In the genomic region with DNA sequence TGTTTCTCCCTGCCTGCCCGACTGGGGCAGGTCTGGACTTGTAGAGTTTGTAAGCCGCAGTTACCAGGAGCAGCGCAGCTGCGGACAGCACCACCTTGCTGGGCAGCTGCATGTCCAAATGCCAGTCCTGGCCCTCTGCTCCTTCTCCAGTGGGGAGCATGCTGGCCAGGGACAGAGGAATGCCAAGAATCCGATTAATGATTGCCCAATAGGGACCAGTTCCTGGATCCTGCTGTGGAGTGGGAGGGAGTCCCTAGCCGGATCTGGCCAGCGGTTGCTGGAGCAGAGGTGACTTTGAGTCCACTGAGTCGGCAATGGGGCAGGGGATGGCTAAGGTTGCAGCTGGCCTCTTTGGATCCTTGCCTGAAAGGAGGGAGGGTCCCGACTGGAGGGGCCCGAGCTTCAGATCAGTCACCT, we compare ENCODE assay signal across 8 mouse cellular contexts. TPM values are rescaled to one million over a fixed set of nuclear protein-coding genes. Genes with fewer than 3 reads are reported as not detected.
DNase-seq lines count a peak whose midpoint lies in the region; ATAC-seq and TF ChIP-seq lines count a peak whose summit lies in the region.

No protein-coding gene starts in this region.

- no peaks in the 10 kb centered on the region for H3K36me3 ChIP-seq in forebrain, embryonic 11.5 days (ENCODE audit: control insufficient read depth, insufficient read depth, low read length)
- no peaks in the 10 kb centered on the region for H3K36me3 ChIP-seq in forebrain, embryonic 16.5 days (ENCODE audit: control insufficient read depth, insufficient read depth)
- no peaks in the 10 kb centered on the region for H3K36me3 ChIP-seq in heart, adult 2 months (ENCODE audit: control insufficient read depth, insufficient read depth, low read length)
- peaks cover 4% of the 10 kb centered on the region for H3K36me3 ChIP-seq in kidney, embryonic 15.5 days
- H3K36me3 ChIP-seq in midbrain, embryonic 16.5 days (ENCODE audit: control insufficient read depth, insufficient read depth, low read length) = no peaks in the 10 kb centered on the region

- intact Hi-C loops in heart, adult 2 months (cut with DNase I) = no loop called here

- H3K4me3 ChIP-seq in forebrain, embryonic 11.5 days (ENCODE audit: low read depth, low read length) = no peak overlapping the region
- no peak overlapping the region for H3K4me3 ChIP-seq in forebrain, embryonic 16.5 days (replicated peaks; ENCODE audit: low read length)
- no peak overlapping the region for H3K4me3 ChIP-seq in heart, adult 2 months
- peak overlapping the region; percentile 36 for H3K4me3 ChIP-seq in kidney, embryonic 15.5 days (replicated peaks)
- no peak overlapping the region for H3K4me3 ChIP-seq in midbrain, embryonic 16.5 days (ENCODE audit: low read depth, low read length)

- WGBS in forebrain, embryonic 11.5 days = 12% methylated on average over 10 of the region's 10 CpGs
- WGBS in forebrain, embryonic 16.5 days = 19% methylated on average over 10 of the region's 10 CpGs
- WGBS in heart, adult 2 months = 18% methylated on average over 10 of the region's 10 CpGs
- 14% methylated on average over 10 of the region's 10 CpGs for WGBS in kidney, embryonic 15.5 days
- 17% methylated on average over 10 of the region's 10 CpGs for WGBS in midbrain, embryonic 16.5 days

- no peaks in the 10 kb centered on the region for H3K79me2 ChIP-seq in heart, adult 2 months (replicated peaks; ENCODE audit: control insufficient read depth, insufficient read depth, low read length)

- no peak; the same call in 1 of the 2 replicates for TF ChIP-seq EP300 in heart, adult 2 months (IDR thresholded peaks at IDR 0.05; ENCODE audit: insufficient read depth, low read depth, low read length)

- no peak for TF ChIP-seq CTCF in heart, adult 2 months (IDR thresholded peaks at IDR 0.05)

- H3K27me3 ChIP-seq in forebrain, embryonic 11.5 days (ENCODE audit: control insufficient read depth, insufficient read depth, low read length) = no peaks in the 10 kb centered on the region
- H3K27me3 ChIP-seq in forebrain, embryonic 16.5 days (replicated peaks; ENCODE audit: control insufficient read depth, insufficient read depth, low read length) = no peaks in the 10 kb centered on the region
- no peaks in the 10 kb centered on the region for H3K27me3 ChIP-seq in heart, adult 2 months (ENCODE audit: control insufficient read depth, insufficient read depth, low read length)
- no peaks in the 10 kb centered on the region for H3K27me3 ChIP-seq in kidney, embryonic 15.5 days
- H3K27me3 ChIP-seq in midbrain, embryonic 16.5 days (ENCODE audit: control insufficient read depth, insufficient read depth, low read depth, low read length) = 0 out of 2 replicates have a peak, but pooled peaks cover 2% of the 10 kb centered on the region

- no peak for DNase-seq in forebrain, embryonic 11.5 days (ENCODE audit: low spot score)
- peak; percentile 91 for DNase-seq in ZHBTc4 (ENCODE audit: low read depth, low spot score)
- peak; percentile 51 to 76 for DNase-seq in heart, adult 2 months
- peak; percentile 65 for DNase-seq in lung, postnatal 10 days
- DNase-seq in spleen, adult 12 weeks (ENCODE audit: low spot score) = no peak

- H3K9ac ChIP-seq in forebrain, embryonic 11.5 days (ENCODE audit: low read length) = no peak overlapping the region
- H3K9ac ChIP-seq in forebrain, embryonic 16.5 days (replicated peaks; ENCODE audit: low read depth, low read length) = no peak overlapping the region
- no peak overlapping the region for H3K9ac ChIP-seq in heart, adult 2 months (ENCODE audit: low read depth, low read length)
- H3K9ac ChIP-seq in kidney, embryonic 15.5 days = peak overlapping the region; percentile 31; the same call in 1 of the 2 replicates
- no peak overlapping the region for H3K9ac ChIP-seq in midbrain, embryonic 16.5 days (ENCODE audit: low read depth, low read length)

- no peak overlapping the region for H3K4me2 ChIP-seq in forebrain, embryonic 11.5 days (ENCODE audit: low read depth, low read length, severe bottlenecking)
- H3K4me2 ChIP-seq in forebrain, embryonic 16.5 days (ENCODE audit: low read length) = no peak overlapping the region
- H3K4me2 ChIP-seq in kidney, embryonic 15.5 days = peak overlapping the region; percentile 54
- H3K4me2 ChIP-seq in midbrain, embryonic 16.5 days (ENCODE audit: low read length) = no peak overlapping the region

- peaks cover 4% of the 10 kb centered on the region; the same call in 1 of the 2 replicates for H3K4me1 ChIP-seq in forebrain, embryonic 11.5 days (replicated peaks; ENCODE audit: control insufficient read depth, insufficient read depth, low read length)
- peaks cover 6% of the 10 kb centered on the region; the same call in 1 of the 2 replicates for H3K4me1 ChIP-seq in forebrain, embryonic 16.5 days (replicated peaks; ENCODE audit: control insufficient read depth, insufficient read depth, low read length)
- 0 out of 2 replicates have a peak, but pooled peaks cover 2% of the 10 kb centered on the region for H3K4me1 ChIP-seq in heart, adult 2 months (ENCODE audit: control insufficient read depth, insufficient read depth, low read length)
- peaks cover 43% of the 10 kb centered on the region for H3K4me1 ChIP-seq in kidney, embryonic 15.5 days
- H3K4me1 ChIP-seq in midbrain, embryonic 16.5 days (ENCODE audit: control insufficient read depth, insufficient read depth, low read length) = peaks cover 2% of the 10 kb centered on the region; the same call in 1 of the 2 replicates

- TF ChIP-seq POLR2A in heart, adult 2 months (IDR thresholded peaks at IDR 0.05; ENCODE audit: insufficient read depth, low read depth, low read length) = 0 out of 2 replicates have a peak, but pooled peaks have one; percentile 30

- H3K27ac ChIP-seq in forebrain, embryonic 11.5 days (ENCODE audit: low read depth, low read length) = no peak overlapping the region
- no peak overlapping the region; the same call in 1 of the 2 replicates for H3K27ac ChIP-seq in forebrain, embryonic 16.5 days (ENCODE audit: low read length)
- peak overlapping the region; percentile 76 for H3K27ac ChIP-seq in heart, adult 2 months
- peak overlapping the region; percentile 95 for H3K27ac ChIP-seq in kidney, embryonic 15.5 days
- no peak overlapping the region for H3K27ac ChIP-seq in midbrain, embryonic 16.5 days (ENCODE audit: low read length)

- ATAC-seq in forebrain, embryonic 11.5 days (replicated peaks; ENCODE audit: low FRiP score) = 0 out of 2 replicates have a peak, but pooled peaks have one; percentile 18
- ATAC-seq in forebrain, embryonic 16.5 days = no peak
- ATAC-seq in kidney, embryonic 15.5 days (replicated peaks; ENCODE audit: low FRiP score) = peak; percentile 93
- ATAC-seq in midbrain, embryonic 16.5 days = no peak

- H3K9me3 ChIP-seq in forebrain, embryonic 11.5 days (ENCODE audit: control insufficient read depth, low read length) = no peaks in the 10 kb centered on the region
- no peaks in the 10 kb centered on the region for H3K9me3 ChIP-seq in forebrain, embryonic 16.5 days (ENCODE audit: control insufficient read depth, low read length)
- H3K9me3 ChIP-seq in kidney, embryonic 15.5 days (replicated peaks) = no peaks in the 10 kb centered on the region
- H3K9me3 ChIP-seq in midbrain, embryonic 16.5 days (replicated peaks; ENCODE audit: control insufficient read depth, low read length, poor library complexity, severe bottlenecking) = no peaks in the 10 kb centered on the region

RNA-seq across cellular contexts. Expression of gene Klhdc7a, which starts 0.3 kb away (rescaled TPM):
- 0.03 and 0.17 TPM in 2 replicates for polyA plus RNA-seq in forebrain, embryonic 11.5 days (2014; fragmentation: Nextera tagmentation; extraction: Ambion mirVana)
- 0.29 and 0.53 TPM in 2 replicates for polyA plus RNA-seq in forebrain, embryonic 16.5 days (2015; fragmentation: Nextera tagmentation; extraction: Ambion mirVana)
- 1 to 10 TPM; 1.4 to 1.7 TPM for total RNA-seq in heart, adult 2 months (2021)
- 2.3 and 4.7 TPM in 2 replicates for polyA plus RNA-seq in heart, adult 2 months (2012; rRNA removed)
- 5.8 and 6.5 TPM in 2 replicates for polyA plus RNA-seq in kidney, embryonic 15.5 days (2015; fragmentation: Nextera tagmentation; extraction: Ambion mirVana)
- polyA plus RNA-seq in midbrain, embryonic 16.5 days (2015; fragmentation: Nextera tagmentation; extraction: Ambion mirVana) = 0.34 and 0.39 TPM in 2 replicates

Comparison
In these comparisons a context has a peak if more than half of its experiments do, and no peak if none do; other contexts are left out.
1. ATAC-seq: peak in forebrain, embryonic 11.5 days (single experiment) and kidney, embryonic 15.5 days (single experiment); none in forebrain, embryonic 16.5 days (single experiment) and midbrain, embryonic 16.5 days (single experiment).
2. DNase-seq: peak in ZHBTc4 (single experiment), heart, adult 2 months (2 of 2) and lung, postnatal 10 days (single experiment); none in forebrain, embryonic 11.5 days (single experiment) and spleen, adult 12 weeks (single experiment).
3. H3K27ac ChIP-seq: peak in heart, adult 2 months (single experiment) and kidney, embryonic 15.5 days (single experiment); none in forebrain, embryonic 11.5 days (single experiment), forebrain, embryonic 16.5 days (single experiment) and midbrain, embryonic 16.5 days (single experiment).